Mouse (Mus musculus) adrenal gland, postnatal 10 days (tissue): ENCODE measurements around the gene Mindy4. TPM values are rescaled to one million over a fixed set of nuclear protein-coding genes. Genes with fewer than 3 reads are reported as not detected.
A peak's percentile ranks its signal among the peaks of the same experiment; 100 is the strongest.

ENCODE experiments used
- DNase-seq: peaks from one replicate; pipeline ENCODE4 v3.0.0; 2021; ENCODE audit warnings: mixed read lengths
- total RNA-seq, 2 experiments: library from RNA; stranded (reverse); gene quantifications; 2 replicates each; pipeline ENCODE4 v1.2.3; 2021

The Mindy4 gene
- total RNA-seq, 2 experiments from 2014 or later: 4.5 to 6.6 TPM

- no peak for DNase-seq
Observed at GRCm38 (mm10) chr6:55341688-55342087, 138.5 kb downstream of the Mindy4 start.

- DNase-seq: no peak
Observed at GRCm38 (mm10) chr6:55342328-55342727, 139.1 kb downstream of the Mindy4 start.

GRCm38 (mm10) chr6:55343446-55343845, 140.3 kb downstream of the Mindy4 start:
- no peak for DNase-seq

- DNase-seq: no peak
Observed at GRCm38 (mm10) chr6:55344291-55345016, 141.3 kb downstream of the Mindy4 start.

GRCm38 (mm10) chr6:55345264-55345663, 142.1 kb downstream of the Mindy4 start:
- no peak for DNase-seq

- DNase-seq: no peak
Observed at GRCm38 (mm10) chr6:55346491-55346890, 143.3 kb downstream of the Mindy4 start.

- DNase-seq: no peak
Observed at GRCm38 (mm10) chr6:55347711-55348571, 144.8 kb downstream of the Mindy4 start.

GRCm38 (mm10) chr6:55349231-55349630, 146.0 kb downstream of the Mindy4 start:
- DNase-seq: no peak

GRCm38 (mm10) chr6:55350383-55350952, 147.3 kb downstream of the Mindy4 start:
- DNase-seq: no peak

- DNase-seq: no peak
Observed at GRCm38 (mm10) chr6:55351712-55352111, 148.5 kb downstream of the Mindy4 start.

- no peak for DNase-seq
Observed at GRCm38 (mm10) chr6:55353711-55354445, 150.7 kb downstream of the Mindy4 start.

GRCm38 (mm10) chr6:55354456-55355117, 151.4 kb downstream of the Mindy4 start:
- no peak for DNase-seq

GRCm38 (mm10) chr6:55355575-55355974, 152.4 kb downstream of the Mindy4 start:
- no peak for DNase-seq

GRCm38 (mm10) chr6:55356017-55356703, 153.0 kb downstream of the Mindy4 start:
- DNase-seq: no peak

GRCm38 (mm10) chr6:55356976-55357635, 153.9 kb downstream of the Mindy4 start:
- DNase-seq: no peak

GRCm38 (mm10) chr6:55357636-55358031, 154.5 kb downstream of the Mindy4 start:
- peak; percentile 40 for DNase-seq

GRCm38 (mm10) chr6:55358731-55359143, 155.6 kb downstream of the Mindy4 start:
- DNase-seq: no peak

- no peak for DNase-seq
Observed at GRCm38 (mm10) chr6:55362663-55363062, 159.5 kb downstream of the Mindy4 start.

GRCm38 (mm10) chr6:55367126-55367525, 163.9 kb downstream of the Mindy4 start:
- no peak for DNase-seq
